Mouse (Mus musculus) stomach, postnatal 0 days (tissue): ENCODE results near the gene Plxna2.

Experiments used
- CTCF ChIP-seq: IDR thresholded peaks from 2 replicates; pipeline ENCODE4 v1.5.1; 2016; ENCODE audit warnings: antibody characterized with exemption, low read depth, mild to moderate bottlenecking, moderate library complexity
- EP300 ChIP-seq: optimal IDR thresholded peaks from 2 replicates; pipeline ENCODE3; 2016; ENCODE audit warnings: antibody characterized with exemption

DNA sequence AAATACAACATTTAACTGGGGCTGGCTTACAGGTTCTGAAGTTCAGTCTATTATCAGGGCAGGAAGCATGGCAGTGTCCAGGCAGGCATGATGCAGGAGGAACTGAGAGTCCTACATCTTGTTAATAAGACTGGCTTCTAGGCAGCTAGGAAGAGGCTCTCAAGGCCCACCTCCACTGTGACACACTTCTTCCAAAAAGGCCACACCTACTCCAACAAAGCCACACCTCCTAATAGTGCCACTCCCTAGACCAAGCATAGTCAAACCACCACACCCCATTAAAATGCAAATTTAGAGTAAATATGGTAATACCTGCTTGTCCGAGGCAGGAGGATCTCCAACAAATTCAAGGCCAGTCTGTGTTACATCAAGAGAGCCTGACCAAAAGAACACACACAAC is 156.7 kb downstream of the Plxna2 start:
- TF ChIP-seq CTCF (no peak), EP300 (no peak)
